Mouse (Mus musculus) small intestine, adult 2 months (tissue): ENCODE measurements around the gene Ralgapa2. TPM values are rescaled to one million over a fixed set of nuclear protein-coding genes. Genes with fewer than 3 reads are reported as not detected.

ENCODE experiments used
- H3K27ac ChIP-seq: fragments of 200-500 bp; 2 replicates; pipeline ENCODE4 v1.5.1; 2012; ENCODE audit warnings: low read depth, low read length, control low read depth, inconsistent platforms; ENCODE audit not compliant: insufficient read depth
- H3K27me3 ChIP-seq: fragments of 200-500 bp; 2 replicates; pipeline ENCODE4 v1.6.1; 2012; ENCODE audit warnings: mild to moderate bottlenecking, moderate library complexity, low read length, inconsistent platforms; ENCODE audit not compliant: control insufficient read depth, insufficient read depth
- H3K36me3 ChIP-seq: fragments of 200-500 bp; 2 replicates; pipeline ENCODE4 v1.6.1; 2012; ENCODE audit warnings: mild to moderate bottlenecking, low read length, control low read depth, inconsistent platforms; ENCODE audit not compliant: control insufficient read depth, insufficient read depth
- H3K4me1 ChIP-seq: fragments of 200-500 bp; 2 replicates; pipeline ENCODE4 v1.6.1; 2012; ENCODE audit warnings: low read length, inconsistent platforms, mixed read lengths; ENCODE audit not compliant: control insufficient read depth, insufficient read depth, insufficient read length
- H3K4me3 ChIP-seq: fragments of 200-500 bp; 2 replicates; pipeline ENCODE4 v1.5.1; 2012; ENCODE audit warnings: low read depth, mild to moderate bottlenecking, control low read depth, inconsistent platforms, low read length, moderate library complexity
- CTCF ChIP-seq: fragments of 200-500 bp; IDR thresholded peaks from 2 replicates; pipeline ENCODE4 v1.5.1; 2012; ENCODE audit warnings: low read depth, mild to moderate bottlenecking, control low read depth, inconsistent platforms, low read length, moderate library complexity, mixed read lengths; ENCODE audit not compliant: insufficient replicate concordance, insufficient read length; ENCODE audit errors: extremely low read depth
- POLR2A ChIP-seq: fragments of 200-500 bp; IDR thresholded peaks from 2 replicates; pipeline ENCODE4 v1.6.1; 2012; ENCODE audit warnings: low read depth, mild to moderate bottlenecking, control low read depth, inconsistent platforms, low read length, moderate library complexity
- WGBS: fragments of 180-500 bp; shearing (Covaris S2); methylation state at CpG from one replicate; pipeline ENCODE4 v1.1.7; 2018; 5-methylcytosine and 5-hydroxymethylcytosine counted together
- polyA plus RNA-seq: library from polyadenylated mRNA; depleted of rRNA; stranded (reverse); fragments of >200 nt; gene quantifications from 2 replicates; pipeline ENCODE4 v1.2.3, GENCODE M21; 2012

Gene Ralgapa2
- polyA plus RNA-seq, 1 experiment: 14.8 TPM

DNA sequence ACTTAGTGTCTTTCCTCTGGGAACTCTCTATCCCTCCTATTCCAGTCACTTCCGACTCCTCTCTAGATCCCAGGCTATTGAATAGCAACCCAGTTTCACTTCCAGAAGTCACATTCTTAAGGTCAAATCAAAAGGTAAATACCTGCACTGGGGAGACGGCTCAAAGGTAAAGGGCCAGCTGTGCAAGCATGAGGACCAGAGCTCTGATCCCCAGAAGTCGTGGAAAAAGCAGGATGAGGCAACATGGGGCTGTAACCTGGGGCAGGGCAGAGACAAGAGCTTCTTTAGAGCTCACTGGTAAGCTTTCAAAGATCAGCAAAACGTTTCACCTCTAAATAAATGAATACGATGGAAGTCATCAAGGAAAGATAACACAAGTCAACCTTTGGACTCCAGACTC lies 100.2 kb downstream of the Ralgapa2 start:
- Histone ChIP-seq H3K27ac (no peak overlapping the region), H3K27me3 (no peaks in the 10 kb centered on the region), H3K4me3 (no peak overlapping the region), H3K36me3 (peaks cover 10% of the 10 kb centered on the region), H3K4me1 (peaks cover 7% of the 10 kb centered on the region)
- no peak for TF ChIP-seq POLR2A
- no peak for TF ChIP-seq CTCF
- 36% methylated on average over 5 of the region's 5 CpGs for WGBS

DNA sequence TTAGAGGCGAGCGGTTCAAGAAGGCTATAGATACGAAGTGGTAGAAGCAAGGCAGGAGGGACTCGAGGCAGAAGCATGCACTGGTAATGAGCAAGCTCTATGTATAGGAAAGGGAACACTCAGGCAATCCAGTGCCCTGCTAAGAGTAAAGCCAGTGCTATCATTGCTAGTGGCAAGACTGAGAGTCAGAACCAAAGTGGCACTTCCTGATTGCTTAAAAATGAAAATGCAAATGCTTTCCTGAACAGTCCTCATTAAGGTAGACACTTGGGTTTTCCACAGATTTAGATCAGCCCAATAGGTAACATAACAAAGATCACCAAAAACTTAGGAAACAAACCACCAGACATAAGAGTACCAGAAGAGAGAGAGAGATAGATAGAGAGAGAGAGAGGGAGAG lies 105.1 kb downstream of the Ralgapa2 start:
- Histone ChIP-seq H3K36me3 (peaks cover 27% of the 10 kb centered on the region), H3K4me3 (no peak overlapping the region), H3K27ac (no peak overlapping the region), H3K27me3 (no peaks in the 10 kb centered on the region), H3K4me1 (peaks cover 2% of the 10 kb centered on the region; the same call in 1 of the 2 replicates)
- TF ChIP-seq CTCF: no peak
- no peak for TF ChIP-seq POLR2A
- WGBS: 90% methylated on average over 4 of the region's 4 CpGs

DNA sequence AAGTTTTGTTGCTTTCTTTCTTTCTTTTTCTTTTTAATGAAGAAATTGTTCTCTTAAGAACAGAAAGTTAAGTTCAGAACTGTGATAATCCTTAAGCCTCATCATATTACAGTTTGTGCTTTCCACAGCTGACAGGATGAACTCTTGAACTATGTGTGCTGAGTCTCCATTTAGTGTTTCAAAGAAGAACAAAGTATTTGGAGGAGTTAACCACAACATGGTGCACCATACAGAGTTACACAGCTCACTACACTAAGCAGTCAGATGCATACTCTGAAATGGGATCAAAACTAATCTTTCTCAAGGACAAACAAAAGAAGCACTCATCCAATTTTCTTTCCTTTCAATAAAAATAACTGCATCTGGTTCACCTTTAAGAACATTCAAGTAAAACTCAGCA lies 110.6 kb downstream of the Ralgapa2 start:
- TF ChIP-seq CTCF (no peak), POLR2A (no peak)
- no peaks in the 10 kb centered on the region for H3K4me1 ChIP-seq
- no peak overlapping the region for H3K27ac ChIP-seq
- no peak overlapping the region for H3K4me3 ChIP-seq
- H3K36me3 ChIP-seq: peaks cover 30% of the 10 kb centered on the region
- H3K27me3 ChIP-seq: no peaks in the 10 kb centered on the region

DNA sequence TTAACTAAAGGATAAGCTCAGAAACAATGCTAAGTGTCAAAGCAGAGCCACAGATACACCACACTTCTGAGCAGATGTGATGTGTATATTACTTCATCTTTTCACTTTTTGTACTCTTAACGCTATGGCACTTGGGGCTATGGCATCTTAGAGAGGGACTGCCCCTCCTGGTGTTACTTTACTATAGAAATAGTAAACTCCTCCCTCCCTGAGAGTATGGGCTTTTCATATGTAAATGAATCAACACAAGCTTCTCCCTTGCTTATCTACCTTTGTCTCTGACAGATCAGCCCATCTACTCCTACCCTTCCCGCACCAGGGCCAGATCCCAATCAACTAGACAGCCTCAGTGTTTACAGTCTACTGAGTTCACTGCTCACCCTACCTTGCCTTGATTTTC lies 111.4 kb downstream of the Ralgapa2 start:
- WGBS: 88% methylated on average over 2 of the region's 2 CpGs
- no peaks in the 10 kb centered on the region for H3K27me3 ChIP-seq
- no peak for TF ChIP-seq CTCF
- TF ChIP-seq POLR2A: no peak
- peaks cover 23% of the 10 kb centered on the region for H3K36me3 ChIP-seq
- H3K27ac ChIP-seq: no peak overlapping the region
- no peak overlapping the region for H3K4me3 ChIP-seq
- H3K4me1 ChIP-seq: no peaks in the 10 kb centered on the region

DNA sequence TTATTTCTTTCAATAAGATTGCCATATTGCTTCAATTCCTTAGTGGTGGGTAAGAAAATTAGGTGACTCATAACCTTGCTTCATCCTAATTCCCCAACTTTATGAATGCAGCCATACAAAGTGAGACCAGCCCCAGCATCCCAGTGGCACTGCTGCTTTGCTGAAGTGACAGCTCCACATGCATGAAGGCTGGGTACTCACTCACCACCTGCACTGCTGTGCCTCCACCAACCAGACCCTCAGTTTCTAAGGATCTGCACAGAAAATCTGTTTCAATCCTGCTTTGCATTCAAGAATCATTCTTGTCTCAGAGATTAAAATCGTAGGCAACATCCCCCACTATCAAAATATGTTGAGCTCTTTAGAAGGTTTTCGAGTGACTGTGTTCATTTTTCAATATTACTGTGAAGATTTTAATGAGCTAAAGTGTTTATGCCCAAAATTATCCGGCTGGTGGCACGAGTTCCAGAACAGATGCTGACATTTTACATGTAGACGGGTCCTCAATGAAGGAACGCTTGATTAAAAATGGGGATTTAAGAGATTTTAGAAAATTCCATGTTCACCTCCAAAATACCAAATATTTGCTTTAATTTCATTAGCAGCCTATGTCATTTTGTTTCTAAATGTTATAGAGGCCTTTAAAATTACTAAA lies 113.8 kb downstream of the Ralgapa2 start:
- Histone ChIP-seq H3K27ac (no peak overlapping the region), H3K4me1 (no peaks in the 10 kb centered on the region), H3K36me3 (peaks cover 16% of the 10 kb centered on the region), H3K27me3 (no peaks in the 10 kb centered on the region), H3K4me3 (no peak overlapping the region)
- WGBS: 94% methylated on average over 6 of the region's 6 CpGs
- TF ChIP-seq CTCF (no peak), POLR2A (no peak)

DNA sequence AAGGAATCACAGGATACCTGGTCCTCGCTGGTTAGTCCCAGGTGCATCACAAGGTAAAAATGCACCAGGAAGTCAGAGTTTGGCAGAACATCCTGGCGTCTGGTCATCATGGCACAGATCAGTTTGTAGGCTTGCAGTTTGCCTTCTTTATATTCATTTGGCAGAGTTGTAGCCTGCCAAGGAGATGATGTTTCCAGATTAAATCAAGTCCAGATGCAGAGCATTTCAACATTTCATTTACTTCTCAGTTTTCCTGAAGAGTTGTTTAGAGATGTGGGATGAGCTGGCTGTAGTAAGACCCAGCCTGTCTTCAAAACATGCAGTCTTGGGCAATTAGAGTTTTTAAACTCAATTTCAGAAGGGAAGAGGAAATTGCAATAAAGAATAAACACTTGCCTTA lies 124.9 kb downstream of the Ralgapa2 start:
- WGBS: 89% methylated on average over 2 of the region's 2 CpGs
- Histone ChIP-seq H3K36me3 (peaks cover 26% of the 10 kb centered on the region), H3K4me3 (no peak overlapping the region), H3K27me3 (no peaks in the 10 kb centered on the region), H3K27ac (no peak overlapping the region), H3K4me1 (no peaks in the 10 kb centered on the region)
- TF ChIP-seq CTCF (no peak), POLR2A (no peak)

DNA sequence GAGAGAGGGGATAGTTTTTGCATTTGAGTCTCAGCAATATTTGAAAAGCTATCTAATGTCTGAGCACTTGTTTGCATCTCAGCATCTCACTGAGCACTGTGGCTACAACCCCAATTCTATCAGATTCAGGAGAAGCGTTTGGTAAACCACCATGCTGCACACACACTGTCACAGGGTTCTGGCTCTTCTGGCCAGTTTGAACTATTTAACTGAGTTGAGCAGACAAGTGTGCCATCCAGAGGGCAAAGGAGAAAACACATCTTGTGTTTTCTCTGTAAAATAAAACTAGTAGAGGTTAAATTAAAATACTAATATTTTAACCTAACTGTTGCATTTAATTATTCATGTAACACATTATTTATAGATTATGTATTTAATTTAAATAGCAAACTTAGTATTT lies 127.6 kb downstream of the Ralgapa2 start:
- H3K27me3 ChIP-seq: no peaks in the 10 kb centered on the region
- TF ChIP-seq CTCF (no peak), POLR2A (no peak)
- no peak overlapping the region for H3K27ac ChIP-seq
- H3K36me3 ChIP-seq: peaks cover 21% of the 10 kb centered on the region
- H3K4me1 ChIP-seq: no peaks in the 10 kb centered on the region
- H3K4me3 ChIP-seq: no peak overlapping the region
- WGBS: 63% methylated on average over 1 of the region's 1 CpGs

DNA sequence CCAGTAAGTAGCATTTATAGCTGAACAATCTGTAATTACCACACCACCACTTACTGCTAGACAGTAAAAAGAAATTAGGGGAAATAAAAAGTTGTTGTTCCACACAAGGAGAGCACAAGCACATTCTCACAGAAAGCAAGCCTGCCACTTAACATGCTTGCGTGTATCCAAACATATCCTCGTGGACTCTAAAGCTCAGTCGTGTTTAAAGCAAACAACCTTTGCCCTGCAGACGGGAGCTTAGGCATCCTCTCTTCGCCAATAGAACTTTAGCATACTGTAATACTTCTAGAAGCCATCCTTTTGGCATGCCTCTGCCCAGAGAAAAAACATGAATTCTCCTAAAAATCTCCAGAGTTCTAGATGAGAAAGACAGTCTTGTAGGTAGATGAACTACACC lies 135.9 kb downstream of the Ralgapa2 start:
- no peaks in the 10 kb centered on the region for H3K4me1 ChIP-seq
- no peak for TF ChIP-seq CTCF
- TF ChIP-seq POLR2A: no peak
- 28% methylated on average over 5 of the region's 5 CpGs for WGBS
- H3K27me3 ChIP-seq: no peaks in the 10 kb centered on the region
- H3K4me3 ChIP-seq: no peak overlapping the region
- H3K36me3 ChIP-seq: peaks cover 9% of the 10 kb centered on the region
- no peak overlapping the region for H3K27ac ChIP-seq
